Mouse (Mus musculus) hematopoietic multipotent progenitor cell, adult 10-12 weeks (in vitro differentiated cells): ENCODE measurements around the gene Ang4. TPM values are rescaled to one million over a fixed set of nuclear protein-coding genes. Genes with fewer than 3 reads are reported as not detected.

Experiments
- polyA plus RNA-seq: library from polyadenylated mRNA; stranded (reverse); fragments of >175 nt; gene quantifications from 2 replicates; pipeline ENCODE4 v1.2.3, GENCODE M21; 2012; ENCODE audit warnings: low replicate concordance

Ang4 gene
- not detected in 2 replicates for polyA plus RNA-seq

GRCm38 (mm10) chr14:51773490-51773889 is at the start of gene Ang4:
Gene Ang4 (minus strand): TSS chr14:51773590.

GRCm38 (mm10) chr14:51799746-51800145 is 26.4 kb upstream of the Ang4 start, which contains the start of gene AY358078:
Gene AY358078 (plus strand): TSS chr14:51800046.

GRCm38 (mm10) chr14:51717083-51717482 is 56.3 kb downstream of the Ang4 start, which contains the start of gene Gm5800:
Gene Gm5800 (minus strand): TSS chr14:51717183.

Other genes starting within 250 kb of the Ang4 start
- not detected in 2 replicates for gene Gm5622, start 220.8 kb downstream of the Ang4 start, polyA plus RNA-seq
- gene Gm17175, start 199.5 kb downstream of the Ang4 start, polyA plus RNA-seq: not detected in 2 replicates
- not detected in 2 replicates for gene Gm17174, start 181.5 kb downstream of the Ang4 start, polyA plus RNA-seq
- gene Gm17078, start 162.3 kb downstream of the Ang4 start, polyA plus RNA-seq: not detected in 2 replicates
- gene Gm4181, start 137.9 kb downstream of the Ang4 start, polyA plus RNA-seq: not detected in 2 replicates
- gene Gm17079, start 78.1 kb downstream of the Ang4 start, polyA plus RNA-seq: not detected in 2 replicates
- gene Gm5800, start 56.4 kb downstream of the Ang4 start, polyA plus RNA-seq: not detected in 2 replicates
- not detected in 2 replicates for gene AY358078, start 26.5 kb upstream of the Ang4 start, polyA plus RNA-seq
- not detected in 2 replicates for gene Ear6, start 80.1 kb upstream of the Ang4 start, polyA plus RNA-seq
- 3.5 and 39.0 TPM in 2 replicates for gene Mettl17, start 111.3 kb upstream of the Ang4 start, polyA plus RNA-seq
- 0.09 TPM in 1 of 2 replicates, not detected in the other for gene Slc39a2, start 119.3 kb upstream of the Ang4 start, polyA plus RNA-seq
- 3.1 and 7.2 TPM in 2 replicates for gene Ndrg2, start 140.6 kb upstream of the Ang4 start, polyA plus RNA-seq
- gene Tppp2, start 144.8 kb upstream of the Ang4 start, polyA plus RNA-seq: not detected in 2 replicates
- gene Rnase13, start 149.2 kb upstream of the Ang4 start, polyA plus RNA-seq: not detected in 2 replicates
- gene Arhgef40, start 211.1 kb upstream of the Ang4 start, polyA plus RNA-seq: 15.3 and 30.0 TPM in 2 replicates
- gene Tmem253, start 242.1 kb upstream of the Ang4 start, polyA plus RNA-seq: not detected in 2 replicates
- 35.0 and 79.9 TPM in 2 replicates for gene Zfp219, start 247.1 kb upstream of the Ang4 start, polyA plus RNA-seq